Mouse (Mus musculus): ENCODE results near the gene Gm4565. TPM values are rescaled to one million over a fixed set of nuclear protein-coding genes. Genes with fewer than 3 reads are reported as not detected.
"Not testable (repeated sequence)": the region's sequence is repeated elsewhere in the genome, so short reads cannot be mapped to it uniquely, and the experiment has no call there.

Gm4565 gene
- not detected in 2 replicates for polyA plus RNA-seq (2012; rRNA removed)

- not testable (repeated sequence) for H3K4me1 ChIP-seq (ENCODE audit: control insufficient read depth, insufficient read depth, low read length); H3K27ac ChIP-seq (ENCODE audit: insufficient read depth, low read length); DNase-seq; H3K4me3 ChIP-seq (replicated peaks; ENCODE audit: insufficient read depth, low read depth, low read length); H3K27me3 ChIP-seq (ENCODE audit: control insufficient read depth, insufficient read depth, low read length)
- 73% methylated on average over 2 of the region's 4 CpGs for WGBS
Measured at GRCm38 (mm10) chr7:22588027-22588426, at the start of gene Gm4565. Gm4565 (minus strand) TSS chr7:22588127.

- H3K27ac ChIP-seq (ENCODE audit: insufficient read depth, low read length); H3K27me3 ChIP-seq (ENCODE audit: control insufficient read depth, insufficient read depth, low read length); H3K4me3 ChIP-seq (replicated peaks; ENCODE audit: insufficient read depth, low read depth, low read length); DNase-seq; H3K4me1 ChIP-seq (ENCODE audit: control insufficient read depth, insufficient read depth, low read length): not testable (repeated sequence)
- WGBS: no CpG with 5 or more reads among the region's 3 CpGs
Measured at GRCm38 (mm10) chr7:22565243-22565642, 22.7 kb downstream of the Gm4565 start, which contains the start of gene Gm4201. Gm4201 (minus strand) TSS chr7:22565343.

DNA sequence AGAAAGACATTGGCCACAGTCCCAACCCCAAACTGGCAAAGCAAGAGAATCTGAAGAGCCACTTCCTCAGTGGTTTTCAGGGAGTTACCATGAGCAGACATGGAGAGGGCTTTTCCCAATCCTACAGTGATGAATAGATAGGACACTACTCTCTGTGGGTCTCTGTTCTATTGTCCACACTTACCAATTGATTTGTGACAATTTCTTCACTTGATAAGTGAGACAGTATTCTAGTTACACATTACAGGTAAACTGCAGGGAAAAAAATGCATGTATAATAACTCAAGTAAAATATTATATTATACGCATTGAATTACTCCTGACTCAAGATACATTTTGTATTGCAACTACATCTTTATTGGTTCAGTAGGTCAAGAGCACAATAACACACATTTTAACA lies 53.1 kb downstream of the Gm4565 start, which contains the start of gene Gm8677:
Gene Gm8677, minus strand, starts transcription at position 101 of the 400 bp plus-strand sequence.
- DNase-seq: not testable (repeated sequence)
- no CpG with 5 or more reads among the region's 1 CpGs for WGBS

More for the DNA sequence above, 53.1 kb downstream of the Gm4565 start, which contains the start of gene Gm8677:
- H3K27me3 ChIP-seq (ENCODE audit: control insufficient read depth, insufficient read depth, low read length); H3K27ac ChIP-seq (ENCODE audit: insufficient read depth, low read length); H3K4me1 ChIP-seq (ENCODE audit: control insufficient read depth, insufficient read depth, low read length); H3K4me3 ChIP-seq (replicated peaks; ENCODE audit: insufficient read depth, low read depth, low read length): not testable (repeated sequence)

Other genes starting within 250 kb of the Gm4565 start
- gene Gm8660, start 217.1 kb downstream of the Gm4565 start, polyA plus RNA-seq (2012; rRNA removed): not detected in 2 replicates
- not detected in 2 replicates for gene Vmn1r148, start 174.5 kb downstream of the Gm4565 start, polyA plus RNA-seq (2012; rRNA removed)
- gene Vmn1r149, start 149.9 kb downstream of the Gm4565 start, polyA plus RNA-seq (2012; rRNA removed): not detected in 2 replicates
- not detected in 2 replicates for gene Gm10665, start 124.1 kb downstream of the Gm4565 start, polyA plus RNA-seq (2012; rRNA removed)
- not detected in 2 replicates for gene Vmn1r151, start 88.4 kb downstream of the Gm4565 start, polyA plus RNA-seq (2012; rRNA removed)
- not detected in 2 replicates for gene Vmn1r152, start 65.2 kb downstream of the Gm4565 start, polyA plus RNA-seq (2012; rRNA removed)
- not detected in 2 replicates for gene Gm8677, start 53.2 kb downstream of the Gm4565 start, polyA plus RNA-seq (2012; rRNA removed)
- not detected in 2 replicates for gene Gm4201, start 22.8 kb downstream of the Gm4565 start, polyA plus RNA-seq (2012; rRNA removed)
- not detected in 2 replicates for gene Vmn1r155, start 69.9 kb upstream of the Gm4565 start, polyA plus RNA-seq (2012; rRNA removed)
- not detected in 2 replicates for gene Gm8693, start 104.2 kb upstream of the Gm4565 start, polyA plus RNA-seq (2012; rRNA removed)
- not detected in 2 replicates for gene Gm4567, start 131.6 kb upstream of the Gm4565 start, polyA plus RNA-seq (2012; rRNA removed)
- not detected in 2 replicates for gene Vmn1r157, start 173.6 kb upstream of the Gm4565 start, polyA plus RNA-seq (2012; rRNA removed)
- gene Vmn1r158, start 202.7 kb upstream of the Gm4565 start, polyA plus RNA-seq (2012; rRNA removed): not detected in 2 replicates

Data from cerebellum, adult 2 months (tissue).